Mouse (Mus musculus): Measurements from ENCODE around the gene Rab17. TPM values are rescaled to one million over a fixed set of nuclear protein-coding genes. Genes with fewer than 3 reads are reported as not detected.

The Rab17 gene
- polyA plus RNA-seq, 1 experiment from 2014 or later = 2.5 TPM

GRCm38 (mm10) chr1:90926030-90926429, 43.4 kb downstream of the Rab17 start:
- peaks cover 19% of the 10 kb centered on the region for H3K4me1 ChIP-seq
- WGBS = 71% methylated on average over 4 of the region's 4 CpGs
- no peak overlapping the region for H3K4me3 ChIP-seq
- no peaks in the 10 kb centered on the region for H3K9me3 ChIP-seq
- 0 out of 2 replicates have a peak, but pooled peaks cover 3% of the 10 kb centered on the region for H3K27me3 ChIP-seq
- H3K36me3 ChIP-seq = no peaks in the 10 kb centered on the region; the same call in 1 of the 2 replicates
- H3K4me2 ChIP-seq = no peak overlapping the region
- no peak for ATAC-seq (ENCODE audit: insufficient number of reproducible peaks, low FRiP score, low TSS enrichment, low read depth)
- no peak overlapping the region for H3K9ac ChIP-seq
- no peak overlapping the region for H3K27ac ChIP-seq

GRCm38 (mm10) chr1:90921687-90922086, 47.8 kb downstream of the Rab17 start:
- Histone ChIP-seq H3K9ac (no peak overlapping the region), H3K36me3 (no peaks in the 10 kb centered on the region; the same call in 1 of the 2 replicates), H3K9me3 (no peaks in the 10 kb centered on the region), H3K27me3 (no peaks in the 10 kb centered on the region), H3K4me3 (no peak overlapping the region), H3K4me1 (no peaks in the 10 kb centered on the region), H3K4me2 (no peak overlapping the region), H3K27ac (no peak overlapping the region)
- 83% methylated on average over 9 of the region's 9 CpGs for WGBS
- ATAC-seq (ENCODE audit: insufficient number of reproducible peaks, low FRiP score, low TSS enrichment, low read depth) = no peak

GRCm38 (mm10) chr1:90917509-90917908, 52.0 kb downstream of the Rab17 start:
- Histone ChIP-seq H3K4me1 (peaks cover 11% of the 10 kb centered on the region), H3K4me2 (no peak overlapping the region), H3K4me3 (no peak overlapping the region), H3K27ac (no peak overlapping the region), H3K9ac (no peak overlapping the region), H3K9me3 (no peaks in the 10 kb centered on the region), H3K36me3 (no peaks in the 10 kb centered on the region; the same call in 1 of the 2 replicates), H3K27me3 (peaks cover 3% of the 10 kb centered on the region; the same call in 1 of the 2 replicates)
- ATAC-seq (ENCODE audit: insufficient number of reproducible peaks, low FRiP score, low TSS enrichment, low read depth) = no peak
- 54% methylated on average over 6 of the region's 6 CpGs for WGBS

GRCm38 (mm10) chr1:90914948-90915569, 54.4 kb downstream of the Rab17 start, which contains the start of gene Mlph:
Mlph (plus strand) TSS chr1:90915085.
- Histone ChIP-seq H3K4me2 (peak within 1 kb of the TSS; percentile 33), H3K4me3 (peak within 1 kb of the TSS; percentile 7), H3K27ac (no peak within 1 kb of the TSS), H3K4me1 (peaks cover 13% of the 10 kb centered on the region), H3K9ac (no peak within 1 kb of the TSS), H3K9me3 (no peaks in the 10 kb centered on the region), H3K27me3 (peaks cover 3% of the 10 kb centered on the region; the same call in 1 of the 2 replicates), H3K36me3 (no peaks in the 10 kb centered on the region)
- ATAC-seq (ENCODE audit: insufficient number of reproducible peaks, low FRiP score, low TSS enrichment, low read depth) = no peak
- WGBS = 8% methylated on average over 18 of the region's 18 CpGs

- WGBS = 41% methylated on average over 6 of the region's 6 CpGs
- no peak for ATAC-seq (ENCODE audit: insufficient number of reproducible peaks, low FRiP score, low TSS enrichment, low read depth)
- Histone ChIP-seq H3K36me3 (no peaks in the 10 kb centered on the region), H3K4me1 (peaks cover 27% of the 10 kb centered on the region), H3K4me3 (no peak overlapping the region), H3K4me2 (no peak overlapping the region), H3K9me3 (no peaks in the 10 kb centered on the region), H3K27me3 (peaks cover 3% of the 10 kb centered on the region; the same call in 1 of the 2 replicates), H3K9ac (no peak overlapping the region), H3K27ac (no peak overlapping the region)
Measured at GRCm38 (mm10) chr1:90913231-90913630, 56.2 kb downstream of the Rab17 start.

GRCm38 (mm10) chr1:90909631-90910152, 59.8 kb downstream of the Rab17 start:
- Histone ChIP-seq H3K27ac (no peak overlapping the region), H3K4me3 (no peak overlapping the region), H3K4me2 (0 out of 2 replicates have a peak overlapping the region, but pooled peaks have one; percentile 6), H3K36me3 (no peaks in the 10 kb centered on the region), H3K27me3 (no peaks in the 10 kb centered on the region), H3K4me1 (peaks cover 28% of the 10 kb centered on the region), H3K9me3 (no peaks in the 10 kb centered on the region), H3K9ac (no peak overlapping the region)
- peak; percentile 61; the same call in 1 of the 2 replicates for ATAC-seq (ENCODE audit: insufficient number of reproducible peaks, low FRiP score, low TSS enrichment, low read depth)
- WGBS = 41% methylated on average over 17 of the region's 17 CpGs

GRCm38 (mm10) chr1:90909161-90909560, 60.3 kb downstream of the Rab17 start:
- peaks cover 30% of the 10 kb centered on the region for H3K4me1 ChIP-seq
- H3K9ac ChIP-seq = no peak overlapping the region
- no peaks in the 10 kb centered on the region for H3K27me3 ChIP-seq
- H3K27ac ChIP-seq = peak overlapping the region; percentile 3; the same call in 1 of the 2 replicates
- no peaks in the 10 kb centered on the region for H3K9me3 ChIP-seq
- ATAC-seq (ENCODE audit: insufficient number of reproducible peaks, low FRiP score, low TSS enrichment, low read depth) = no peak
- H3K4me3 ChIP-seq = no peak overlapping the region
- no peaks in the 10 kb centered on the region for H3K36me3 ChIP-seq
- H3K4me2 ChIP-seq = 0 out of 2 replicates have a peak overlapping the region, but pooled peaks have one; percentile 6

Other genes starting within 250 kb of the Rab17 start
- 183 and 219 TPM in 2 replicates for gene Col6a3, start 125.7 kb downstream of the Rab17 start, polyA plus RNA-seq (2015; fragmentation: Nextera tagmentation; extraction: Ambion mirVana)
- gene Mlph, start 54.6 kb downstream of the Rab17 start, polyA plus RNA-seq (2015; fragmentation: Nextera tagmentation; extraction: Ambion mirVana) = 1.4 and 1.6 TPM in 2 replicates
- not detected in 2 replicates for gene Prlh, start 16.6 kb downstream of the Rab17 start, polyA plus RNA-seq (2015; fragmentation: Nextera tagmentation; extraction: Ambion mirVana)
- 56.8 and 72.0 TPM in 2 replicates for gene Lrrfip1, start 29.1 kb upstream of the Rab17 start, polyA plus RNA-seq (2015; fragmentation: Nextera tagmentation; extraction: Ambion mirVana)
- gene Rbm44, start 175.4 kb upstream of the Rab17 start, polyA plus RNA-seq (2015; fragmentation: Nextera tagmentation; extraction: Ambion mirVana) = 0.65 and 0.94 TPM in 2 replicates
- 9.6 and 17.3 TPM in 2 replicates for gene Ramp1, start 210.2 kb upstream of the Rab17 start, polyA plus RNA-seq (2015; fragmentation: Nextera tagmentation; extraction: Ambion mirVana)